Mouse (Mus musculus) forebrain, embryonic 15.5 days (tissue): ENCODE data around the gene Zbtb48. TPM values are rescaled to one million over a fixed set of nuclear protein-coding genes. Genes with fewer than 3 reads are reported as not detected.
"Not testable (repeated sequence)": the region's sequence is repeated elsewhere in the genome, so short reads cannot be mapped to it uniquely, and the experiment has no call there.

Source experiments
- ATAC-seq: fragments of 200-750 bp; cut with Nextera tagmentation; replicated peaks from 2 replicates; pipeline ENCODE4 v1.8.0; 2017; ENCODE audit warnings: mild to moderate bottlenecking, moderate TSS enrichment, moderate library complexity
- H3K27ac ChIP-seq: fragments of 300-500 bp; sonication (generic); replicated peaks from 2 replicates; pipeline ENCODE4 v1.5.1; 2015; ENCODE audit warnings: mild to moderate bottlenecking, inconsistent platforms
- H3K27me3 ChIP-seq: fragments of 300-500 bp; sonication (generic); 2 replicates; pipeline ENCODE4 v1.6.1; 2015; ENCODE audit warnings: inconsistent platforms
- H3K36me3 ChIP-seq: fragments of 300-500 bp; sonication (generic); 2 replicates; pipeline ENCODE4 v1.6.1; 2015; ENCODE audit warnings: mild to moderate bottlenecking, inconsistent platforms
- H3K4me1 ChIP-seq: fragments of 300-500 bp; sonication (generic); 2 replicates; pipeline ENCODE4 v1.6.1; 2015; ENCODE audit warnings: inconsistent platforms
- H3K4me2 ChIP-seq: fragments of 300-500 bp; sonication (generic); replicated peaks from 2 replicates; pipeline ENCODE4 v1.6.1; 2015; ENCODE audit warnings: mild to moderate bottlenecking, inconsistent platforms
- H3K4me3 ChIP-seq: fragments of 300-500 bp; sonication (generic); 2 replicates; pipeline ENCODE4 v1.5.1; 2015; ENCODE audit warnings: mild to moderate bottlenecking, inconsistent platforms
- H3K9ac ChIP-seq: fragments of 300-500 bp; sonication (generic); replicated peaks from 2 replicates; pipeline ENCODE4 v1.6.1; 2015; ENCODE audit warnings: mild to moderate bottlenecking, inconsistent platforms
- H3K9me3 ChIP-seq: fragments of 300-500 bp; sonication (generic); 2 replicates; pipeline ENCODE4 v1.6.1; 2016; ENCODE audit warnings: inconsistent platforms
- WGBS: fragments of 180-500 bp; shearing (Covaris S2); methylation state at CpG from one replicate; pipeline ENCODE4 v1.1.7; 2015; ENCODE audit warnings: mixed read lengths; 5-methylcytosine and 5-hydroxymethylcytosine counted together
- polyA plus RNA-seq: library from polyadenylated mRNA; unstranded; fragments of >200 nt; fragmentation: Nextera tagmentation; extraction: Ambion mirVana; gene quantifications from 2 replicates; pipeline ENCODE4 v1.2.1, GENCODE M21; 2015

Gene Zbtb48
- polyA plus RNA-seq, 1 experiment from 2014 or later = 21.5 TPM

- Histone ChIP-seq H3K4me1 (peaks cover 11% of the 10 kb centered on the region), H3K9me3 (no peaks in the 10 kb centered on the region), H3K9ac (no peak overlapping the region), H3K4me2 (no peak overlapping the region), H3K36me3 (peaks cover 75% of the 10 kb centered on the region), H3K27ac (no peak overlapping the region), H3K4me3 (no peak overlapping the region), H3K27me3 (no peaks in the 10 kb centered on the region)
- 74% methylated on average over 6 of the region's 6 CpGs for WGBS
- ATAC-seq = no peak
Observed at GRCm38 (mm10) chr4:152044609-152045008, 17.1 kb upstream of the Zbtb48 start.

GRCm38 (mm10) chr4:152043171-152043570 is 15.7 kb upstream of the Zbtb48 start:
- Histone ChIP-seq H3K4me1 (peaks cover 15% of the 10 kb centered on the region), H3K27ac (no peak overlapping the region), H3K4me2 (no peak overlapping the region), H3K36me3 (peaks cover 65% of the 10 kb centered on the region), H3K27me3 (no peaks in the 10 kb centered on the region), H3K9ac (no peak overlapping the region), H3K9me3 (no peaks in the 10 kb centered on the region), H3K4me3 (no peak overlapping the region)
- WGBS = 78% methylated on average over 3 of the region's 3 CpGs
- ATAC-seq = no peak

- Histone ChIP-seq H3K36me3 (peaks cover 54% of the 10 kb centered on the region), H3K9me3 (no peaks in the 10 kb centered on the region), H3K9ac (no peak overlapping the region), H3K27me3 (no peaks in the 10 kb centered on the region), H3K4me1 (peaks cover 15% of the 10 kb centered on the region), H3K4me3 (no peak overlapping the region), H3K4me2 (no peak overlapping the region), H3K27ac (no peak overlapping the region)
- 97% methylated on average over 22 of the region's 22 CpGs for WGBS
- no peak for ATAC-seq
Observed at GRCm38 (mm10) chr4:152041924-152042641, 14.6 kb upstream of the Zbtb48 start.

GRCm38 (mm10) chr4:152039831-152040310 is 12.4 kb upstream of the Zbtb48 start:
- WGBS = 4% methylated on average over 25 of the region's 25 CpGs
- Histone ChIP-seq H3K9ac (peak overlapping the region; percentile 79), H3K36me3 (peaks cover 37% of the 10 kb centered on the region), H3K27ac (no peak overlapping the region; the same call in 1 of the 2 replicates), H3K9me3 (no peaks in the 10 kb centered on the region), H3K4me3 (peak overlapping the region; percentile 100), H3K4me1 (peaks cover 15% of the 10 kb centered on the region), H3K4me2 (peak overlapping the region; percentile 94), H3K27me3 (no peaks in the 10 kb centered on the region)
- ATAC-seq = no peak

- Histone ChIP-seq H3K27ac (peak within 1 kb of the TSS; percentile 48), H3K4me3 (peak within 1 kb of the TSS; percentile 100), H3K9me3 (no peaks in the 10 kb centered on the region), H3K4me2 (peak within 1 kb of the TSS; percentile 94), H3K4me1 (peaks cover 15% of the 10 kb centered on the region), H3K27me3 (no peaks in the 10 kb centered on the region), H3K36me3 (peaks cover 33% of the 10 kb centered on the region), H3K9ac (peak within 1 kb of the TSS; percentile 79)
- peak; percentile 93 for ATAC-seq
- under 1% methylated on average over 72 of the region's 86 CpGs for WGBS
Observed at GRCm38 (mm10) chr4:152038985-152039830, 11.7 kb upstream of the Zbtb48 start, which contains the start of gene Nol9. TSS of gene Nol9 (plus strand) at chr4:152039321.

- Histone ChIP-seq H3K9ac (peak within 1 kb of the TSS; percentile 79), H3K4me3 (peak within 1 kb of the TSS; percentile 100), H3K36me3 (peaks cover 25% of the 10 kb centered on the region), H3K9me3 (no peaks in the 10 kb centered on the region), H3K4me1 (peaks cover 15% of the 10 kb centered on the region), H3K4me2 (peak within 1 kb of the TSS; percentile 94), H3K27ac (peak within 1 kb of the TSS; percentile 48), H3K27me3 (no peaks in the 10 kb centered on the region)
- WGBS = 53% methylated on average over 10 of the region's 10 CpGs
- 0 out of 2 replicates have a peak, but pooled peaks have one; percentile 9 for ATAC-seq
Observed at GRCm38 (mm10) chr4:152038225-152038984, 10.9 kb upstream of the Zbtb48 start, which contains the start of gene Tas1r1. TSS of gene Tas1r1 (minus strand) at chr4:152038568.

GRCm38 (mm10) chr4:152036464-152036863 is 9.0 kb upstream of the Zbtb48 start:
- ATAC-seq, H3K36me3 ChIP-seq, H3K27ac ChIP-seq, H3K9me3 ChIP-seq, H3K4me2 ChIP-seq, H3K27me3 ChIP-seq, H3K4me3 ChIP-seq, H3K9ac ChIP-seq: not testable (repeated sequence)
- 90% methylated on average over 6 of the region's 6 CpGs for WGBS
- H3K4me1 ChIP-seq = peaks cover 15% of the 10 kb centered on the region

- Histone ChIP-seq H3K9me3 (no peaks in the 10 kb centered on the region), H3K9ac (no peak overlapping the region), H3K4me3 (no peak overlapping the region), H3K4me1 (peaks cover 17% of the 10 kb centered on the region), H3K36me3 (no peaks in the 10 kb centered on the region), H3K27me3 (no peaks in the 10 kb centered on the region), H3K4me2 (no peak overlapping the region), H3K27ac (no peak overlapping the region)
- WGBS = 86% methylated on average over 13 of the region's 13 CpGs
- no peak for ATAC-seq
Observed at GRCm38 (mm10) chr4:152032922-152033321, 5.5 kb upstream of the Zbtb48 start.

- Histone ChIP-seq H3K4me3 (no peak overlapping the region), H3K4me1 (peaks cover 39% of the 10 kb centered on the region), H3K27ac (no peak overlapping the region), H3K36me3 (no peaks in the 10 kb centered on the region), H3K4me2 (no peak overlapping the region), H3K9me3 (no peaks in the 10 kb centered on the region), H3K9ac (no peak overlapping the region), H3K27me3 (no peaks in the 10 kb centered on the region)
- no peak for ATAC-seq
- WGBS = 62% methylated on average over 4 of the region's 4 CpGs
Observed at GRCm38 (mm10) chr4:152029997-152030396, 2.5 kb upstream of the Zbtb48 start.

GRCm38 (mm10) chr4:152029087-152029486 is 1.6 kb upstream of the Zbtb48 start:
- H3K27ac ChIP-seq = no peak overlapping the region
- H3K4me3 ChIP-seq = no peak overlapping the region
- 49% methylated on average over 5 of the region's 5 CpGs for WGBS
- H3K4me1 ChIP-seq = peaks cover 48% of the 10 kb centered on the region
- no peaks in the 10 kb centered on the region for H3K9me3 ChIP-seq
- no peak overlapping the region for H3K9ac ChIP-seq
- no peaks in the 10 kb centered on the region for H3K27me3 ChIP-seq
- H3K36me3 ChIP-seq = no peaks in the 10 kb centered on the region
- no peak overlapping the region; the same call in 1 of the 2 replicates for H3K4me2 ChIP-seq
- no peak for ATAC-seq

GRCm38 (mm10) chr4:152028456-152028855 is 985 bp upstream of the Zbtb48 start:
- Histone ChIP-seq H3K9me3 (no peaks in the 10 kb centered on the region), H3K4me2 (peak overlapping the region; percentile 98), H3K4me1 (peaks cover 52% of the 10 kb centered on the region), H3K4me3 (peak overlapping the region; percentile 91), H3K27ac (0 out of 2 replicates have a peak overlapping the region, but pooled peaks have one; percentile 66), H3K9ac (peak overlapping the region; percentile 81), H3K36me3 (0 out of 2 replicates have a peak, but pooled peaks cover 1% of the 10 kb centered on the region), H3K27me3 (no peaks in the 10 kb centered on the region)
- ATAC-seq = no peak
- WGBS = 66% methylated on average over 15 of the region's 15 CpGs
